Mouse (Mus musculus) kidney, postnatal 25 days (tissue): ENCODE data around the gene Zdhhc5.

Experiments
- DNase-seq, 2 experiments: peaks; one replicate each; pipeline ENCODE4 v3.0.0; 2021; ENCODE audit warnings: mixed read lengths in 2 of 2

Zdhhc5 gene

GRCm38 (mm10) chr2:84714811-84715561 is at the start of gene Zdhhc5:
Gene Zdhhc5 (minus strand): TSS chr2:84715180.
- DNase-seq, result peak; percentile 98 to 100

DNA sequence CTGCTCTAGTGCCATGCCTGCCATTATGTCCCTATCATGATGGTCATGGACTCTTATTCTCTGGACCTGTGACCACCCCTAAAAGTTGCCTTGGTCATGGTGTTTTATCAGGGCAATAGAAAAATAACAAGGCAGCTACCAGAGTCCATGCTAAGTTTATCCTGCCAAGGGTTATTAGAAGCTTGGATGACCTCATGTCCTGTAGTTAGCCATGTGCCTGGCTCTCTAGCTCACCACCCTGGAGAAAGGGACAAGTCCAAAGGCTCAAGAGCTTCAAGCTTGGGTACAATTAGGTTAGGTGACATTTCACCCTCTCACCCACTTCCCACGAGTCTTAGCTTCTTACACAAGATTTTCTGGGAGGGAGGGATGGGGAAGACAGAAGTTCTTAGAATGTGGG is 47.8 kb upstream of the Zdhhc5 start:
- no peak for DNase-seq

DNA sequence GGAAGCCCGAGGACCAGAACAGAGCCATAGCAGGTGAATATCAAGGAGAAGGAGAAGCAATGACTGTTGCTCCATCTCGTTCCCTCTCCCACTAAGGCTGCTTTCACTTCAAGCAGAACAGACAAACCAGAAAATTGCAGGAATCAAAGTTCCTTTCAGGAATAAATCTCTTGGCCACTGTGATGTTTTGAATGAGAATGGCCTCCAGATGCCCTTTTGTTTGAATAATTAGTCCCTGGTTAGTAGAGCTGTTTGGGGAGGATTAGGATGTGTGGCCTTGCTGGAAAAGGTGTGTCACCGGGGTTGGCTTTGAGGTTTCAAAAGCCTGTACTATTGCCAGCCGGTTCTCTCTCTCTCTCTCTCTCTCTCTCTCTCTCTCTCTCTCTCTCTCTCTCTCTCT is 47.3 kb upstream of the Zdhhc5 start:
- no peak for DNase-seq

DNA sequence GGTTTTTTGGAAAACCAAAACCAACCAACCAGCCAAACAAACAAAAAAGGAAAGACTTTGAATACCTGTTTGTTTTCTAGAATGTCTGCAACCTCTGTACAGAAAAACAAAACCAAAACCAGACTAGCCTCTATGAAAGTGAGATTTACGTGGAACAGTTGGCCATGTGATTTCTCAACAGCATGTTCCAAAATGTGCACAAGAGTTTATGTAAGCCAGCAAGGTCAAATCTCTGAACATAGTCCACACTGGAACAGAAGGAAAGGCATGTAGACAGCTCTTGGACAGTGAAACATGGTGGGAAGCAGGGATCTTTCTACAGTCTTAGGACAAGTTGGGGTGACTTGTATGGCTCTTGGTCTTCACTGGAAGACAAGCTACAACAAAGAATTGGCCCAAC is 46.9 kb upstream of the Zdhhc5 start:
- no peak for DNase-seq

DNA sequence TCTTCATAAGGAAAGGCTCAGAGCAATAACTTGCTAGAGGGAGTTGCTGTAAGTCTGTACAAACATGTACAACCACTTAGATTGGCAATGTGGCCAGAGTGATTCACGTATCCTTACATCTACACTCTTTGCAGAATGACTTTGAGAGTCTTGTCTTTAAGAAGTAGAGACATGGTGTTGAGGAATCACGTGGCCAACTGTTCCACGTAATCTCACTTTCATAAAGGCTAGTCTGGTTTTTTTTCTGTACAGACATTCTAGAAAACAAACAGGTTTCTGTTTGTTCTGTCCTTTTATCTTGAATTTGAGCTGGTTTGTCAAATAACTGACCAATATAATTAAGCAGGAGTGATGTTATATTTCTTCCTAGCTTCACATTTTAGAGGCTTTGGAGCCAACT is 46.3 kb upstream of the Zdhhc5 start:
- no peak for DNase-seq

- DNase-seq, result no peak
These were observed 45.8 kb upstream of the Zdhhc5 start for GRCm38 (mm10) chr2:84760777-84761176.

DNA sequence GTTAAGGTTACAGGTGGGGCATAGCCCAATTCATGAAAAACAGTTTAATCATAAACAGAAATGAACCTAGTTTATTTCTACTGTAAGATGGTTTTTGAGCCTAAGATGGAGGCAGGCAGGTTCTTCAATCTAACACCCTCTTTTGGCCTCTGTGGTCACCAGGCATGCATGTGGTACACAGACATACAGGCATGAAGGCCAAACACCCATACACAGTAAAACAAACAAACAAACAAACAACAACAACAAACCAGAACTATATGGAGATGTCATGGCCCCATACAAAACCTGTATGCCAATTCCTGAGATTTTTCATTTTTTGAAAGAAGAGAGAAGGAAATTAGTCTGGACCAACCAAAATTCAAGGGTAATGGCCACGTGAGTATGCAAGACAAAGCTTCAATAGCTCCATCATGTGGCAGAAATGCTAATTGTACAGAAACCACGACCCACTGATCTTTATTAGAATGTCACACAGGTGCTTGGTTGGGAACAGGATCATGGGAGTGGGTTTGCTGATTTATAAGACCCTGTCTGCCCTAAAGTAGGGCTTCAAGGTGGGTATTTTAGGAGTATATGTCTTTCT is 43.7 kb upstream of the Zdhhc5 start:
- peak in 1 of 2 experiments; percentile 71 for DNase-seq

GRCm38 (mm10) chr2:84757026-84757682 is 42.2 kb upstream of the Zdhhc5 start:
- DNase-seq, result no peak

- DNase-seq, result peak; percentile 52 to 56
These were observed 41.3 kb upstream of the Zdhhc5 start for GRCm38 (mm10) chr2:84756245-84756644.

DNA sequence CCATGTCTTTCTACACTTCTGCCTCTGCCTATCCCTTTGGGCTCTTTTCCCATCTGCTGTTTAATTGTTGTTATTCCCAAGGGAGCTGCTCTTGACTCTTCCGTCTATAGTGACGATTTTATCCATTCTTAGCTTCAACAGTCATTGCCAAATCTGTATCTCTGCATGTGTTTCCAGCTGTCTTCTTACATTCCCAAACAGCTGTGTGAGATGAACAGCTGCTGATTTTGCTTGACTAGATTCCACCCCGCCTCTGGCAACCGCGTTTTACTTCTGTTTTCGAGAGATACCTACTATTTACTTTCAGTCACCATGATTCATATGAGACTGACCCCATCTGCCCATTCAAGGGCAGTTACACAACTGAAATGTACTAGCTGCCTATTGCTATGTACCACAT is 35.1 kb upstream of the Zdhhc5 start:
- no peak for DNase-seq

GRCm38 (mm10) chr2:84744126-84744525 is 29.1 kb upstream of the Zdhhc5 start:
- no peak for DNase-seq

DNA sequence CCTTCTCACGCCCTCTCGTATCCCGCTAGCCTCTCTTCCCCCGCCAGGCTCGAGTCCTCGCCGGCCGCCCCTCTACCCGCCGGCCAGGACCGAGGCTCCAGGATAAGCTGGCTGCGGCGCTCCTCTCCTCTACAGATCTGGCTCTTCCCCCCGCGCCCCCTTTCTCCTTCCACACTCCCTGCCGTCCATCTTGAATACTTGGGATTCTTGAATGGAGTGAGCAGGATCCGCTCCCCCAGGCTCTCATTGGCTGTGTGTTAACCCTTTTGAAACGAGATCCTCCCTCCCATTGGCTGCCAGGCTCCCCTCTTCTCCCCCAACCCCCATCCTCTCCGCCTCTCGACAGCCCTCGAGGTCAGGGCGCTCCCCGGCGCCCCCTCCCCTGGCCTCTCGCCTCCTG is 28.6 kb upstream of the Zdhhc5 start, which contains the start of gene Gm19426:
Gene Gm19426, minus strand, starts transcription at position 95 of the 400 bp plus-strand sequence.
- DNase-seq, result peak; percentile 84 to 92

DNA sequence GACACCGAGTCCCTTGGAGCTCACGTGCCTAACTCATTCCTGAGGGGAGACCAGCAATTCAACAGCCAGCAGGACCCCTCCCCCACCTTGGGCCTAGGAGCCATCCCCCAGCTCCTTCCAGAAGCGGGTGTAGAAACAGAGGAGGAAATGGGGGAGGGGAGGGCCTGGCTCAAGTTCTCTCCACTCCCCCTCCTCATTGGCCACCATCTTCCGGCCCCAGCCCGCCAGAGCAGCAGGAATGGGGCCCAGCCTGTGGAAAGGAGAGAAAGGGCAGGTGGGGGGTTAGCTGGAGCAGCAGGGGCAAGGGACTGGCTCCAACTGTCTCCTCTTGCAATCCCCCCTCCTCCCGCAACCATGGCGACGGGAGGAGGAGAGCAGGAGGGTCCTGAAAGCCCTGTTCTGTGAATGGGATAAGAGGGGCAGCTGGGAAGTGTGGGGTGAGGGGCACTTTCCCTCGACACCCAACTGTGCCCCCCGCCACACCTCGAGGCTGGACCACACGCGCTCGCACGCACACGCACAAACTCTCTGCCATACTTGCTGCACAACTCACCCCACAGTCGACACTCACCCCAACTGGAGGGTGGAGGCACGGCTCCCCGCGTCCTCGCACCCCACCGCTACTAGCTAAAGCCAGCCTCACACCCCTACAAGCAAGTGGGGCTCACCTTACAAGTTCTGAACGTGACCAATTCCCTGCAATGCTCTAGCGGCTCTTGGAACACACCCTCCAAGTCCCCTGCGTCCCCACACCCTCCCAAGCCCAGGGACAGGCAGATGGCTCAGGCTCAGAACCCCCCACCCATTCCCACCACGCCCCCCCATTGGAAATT is 27.7 kb upstream of the Zdhhc5 start:
- peak in 1 of 2 experiments; percentile 33 for DNase-seq

GRCm38 (mm10) chr2:84741841-84742450 is 27.0 kb upstream of the Zdhhc5 start:
- DNase-seq, result no peak

GRCm38 (mm10) chr2:84740608-84741333 is 25.8 kb upstream of the Zdhhc5 start:
- DNase-seq, result peak; percentile 40 to 41

GRCm38 (mm10) chr2:84738271-84738911 is 23.4 kb upstream of the Zdhhc5 start:
- DNase-seq, result peak; percentile 71 to 75

GRCm38 (mm10) chr2:84737451-84737925 is 22.5 kb upstream of the Zdhhc5 start:
- DNase-seq, result peak in 1 of 2 experiments; percentile 39

- no peak for DNase-seq
These were observed 21.6 kb upstream of the Zdhhc5 start for GRCm38 (mm10) chr2:84736312-84737161.

DNA sequence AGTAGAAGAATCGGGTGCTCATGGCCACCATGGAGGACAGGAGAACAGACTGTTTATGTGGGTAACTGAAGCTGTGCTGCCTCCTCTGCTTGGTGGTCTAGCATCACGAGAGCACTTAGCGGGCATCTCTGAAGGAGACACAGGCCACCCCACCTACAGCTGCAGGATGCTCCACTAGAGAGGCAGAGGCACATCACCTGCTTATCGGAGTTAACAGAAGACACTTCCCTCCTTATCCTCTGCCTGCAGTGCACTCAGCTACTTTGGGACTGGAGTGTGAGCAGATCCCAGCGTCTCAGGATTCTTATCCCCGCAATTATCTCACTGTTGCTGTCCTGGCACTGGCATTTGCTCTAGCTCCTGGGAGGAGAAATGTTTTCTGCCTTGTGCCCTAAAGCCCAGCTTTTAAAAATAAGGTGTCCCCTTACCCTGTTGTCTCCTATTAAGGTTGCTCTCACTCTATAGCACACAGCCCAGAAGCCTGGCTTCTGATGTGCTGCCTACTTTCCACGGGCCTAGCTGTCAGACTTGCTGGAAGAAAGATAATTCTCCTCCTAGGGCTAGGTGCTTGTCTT is 20.5 kb upstream of the Zdhhc5 start:
- no peak for DNase-seq

- no peak for DNase-seq
These were observed 19.9 kb upstream of the Zdhhc5 start for GRCm38 (mm10) chr2:84734919-84735318.
